Mouse (Mus musculus) embryonic fibroblast, embryonic 13.5 days (primary cell): ENCODE data around the gene Rora. TPM values are rescaled to one million over a fixed set of nuclear protein-coding genes. Genes with fewer than 3 reads are reported as not detected.

Experiments
- H3K27ac ChIP-seq: 2 replicates; pipeline ENCODE4 v1.5.1; 2012; ENCODE audit warnings: low read length, control low read depth, inconsistent platforms; ENCODE audit not compliant: insufficient read depth
- H3K4me1 ChIP-seq: 2 replicates; pipeline ENCODE4 v1.6.1; 2011; ENCODE audit warnings: low read length; ENCODE audit not compliant: control insufficient read depth, insufficient read depth
- H3K4me3 ChIP-seq: 2 replicates; pipeline ENCODE4 v1.5.1; 2011; ENCODE audit warnings: mild to moderate bottlenecking, control low read depth, low read length; ENCODE audit not compliant: insufficient read depth
- CTCF ChIP-seq: IDR thresholded peaks from 2 replicates; pipeline ENCODE4 v1.5.1; 2011; ENCODE audit warnings: mild to moderate bottlenecking, control low read depth, low read length, moderate library complexity, borderline replicate concordance; ENCODE audit not compliant: insufficient read depth
- POLR2A ChIP-seq: IDR thresholded peaks from 2 replicates; pipeline ENCODE4 v1.6.1; 2011; ENCODE audit warnings: low read depth, mild to moderate bottlenecking, control low read depth, low read length, moderate library complexity
- polyA plus RNA-seq: library from polyadenylated mRNA; stranded (reverse); fragments of >200 nt; gene quantifications from 2 replicates; pipeline ENCODE4 v1.2.4, GENCODE M21; 2011; ENCODE audit warnings: low read depth; ENCODE audit not compliant: missing spikeins, insufficient read length

Rora gene
- polyA plus RNA-seq, 1 experiment: 11.2 TPM

DNA sequence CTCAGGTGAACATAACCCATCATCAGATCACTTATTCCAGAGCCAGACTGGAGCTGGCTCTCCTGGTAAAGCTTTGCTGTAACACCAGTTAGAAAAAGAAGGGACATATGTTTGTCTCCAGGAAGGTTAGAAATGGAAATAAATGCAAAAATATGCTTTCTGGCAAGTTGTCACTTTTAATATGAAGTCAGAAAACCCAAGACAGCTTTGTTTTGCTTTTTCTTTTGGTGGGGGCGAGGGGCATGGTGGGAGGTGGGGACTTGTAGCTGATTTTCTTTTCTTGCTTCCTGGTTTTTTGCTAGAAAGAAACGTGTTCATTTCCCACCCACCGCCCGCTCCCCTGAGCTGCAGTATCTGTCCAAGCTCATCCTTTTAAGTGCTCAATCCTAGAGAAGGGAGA lies 212.7 kb downstream of the Rora start:
- H3K4me1 ChIP-seq: no peaks in the 10 kb centered on the region

DNA sequence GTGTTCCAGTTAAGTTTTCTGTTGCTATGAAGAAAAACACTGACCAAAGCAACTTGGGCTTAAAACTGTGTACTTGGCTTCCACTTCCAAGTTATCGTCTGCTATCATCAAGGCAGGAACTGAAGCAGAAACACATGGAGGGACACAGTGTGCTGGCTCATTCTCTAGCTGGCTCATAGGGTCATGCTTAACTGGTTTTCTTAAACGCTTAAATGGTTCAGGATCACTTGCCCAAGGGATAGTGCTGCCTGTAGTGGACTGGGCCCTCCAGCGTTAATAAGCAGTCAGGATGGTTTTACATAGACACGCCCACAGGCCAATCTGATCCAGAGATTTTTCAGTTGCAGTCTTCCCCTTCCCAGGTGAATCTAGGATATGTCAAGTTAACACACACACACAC lies 220.3 kb downstream of the Rora start:
- Histone ChIP-seq H3K4me3 (no peak overlapping the region), H3K27ac (no peak overlapping the region), H3K4me1 (no peaks in the 10 kb centered on the region)
- TF ChIP-seq POLR2A (no peak), CTCF (no peak)

More for the DNA sequence above, 212.7 kb downstream of the Rora start:
- Histone ChIP-seq H3K4me3 (no peak overlapping the region), H3K27ac (no peak overlapping the region)
- TF ChIP-seq POLR2A (no peak), CTCF (no peak)

DNA sequence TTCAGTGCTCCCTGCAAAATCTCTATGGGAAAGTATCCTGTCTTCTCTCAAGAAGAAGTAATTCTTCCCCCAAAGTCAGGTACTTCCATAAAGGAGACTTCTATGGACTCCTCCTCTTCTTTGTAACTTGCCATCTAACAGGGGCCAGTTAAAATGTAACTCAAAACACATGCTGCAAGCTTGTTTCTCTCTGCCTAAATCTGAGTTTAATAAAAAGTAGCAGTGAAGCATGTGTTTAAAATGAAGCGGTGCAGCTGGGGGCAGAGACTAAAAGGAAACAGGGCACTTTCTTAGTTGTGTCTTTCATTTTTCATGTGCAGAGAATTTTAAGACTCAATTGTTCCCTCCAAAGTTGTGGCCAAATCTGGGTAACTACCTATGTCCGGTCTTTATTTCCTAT lies 221.0 kb downstream of the Rora start:
- no peaks in the 10 kb centered on the region for H3K4me1 ChIP-seq
- H3K27ac ChIP-seq: no peak overlapping the region
- TF ChIP-seq CTCF (no peak), POLR2A (no peak)
- no peak overlapping the region for H3K4me3 ChIP-seq

DNA sequence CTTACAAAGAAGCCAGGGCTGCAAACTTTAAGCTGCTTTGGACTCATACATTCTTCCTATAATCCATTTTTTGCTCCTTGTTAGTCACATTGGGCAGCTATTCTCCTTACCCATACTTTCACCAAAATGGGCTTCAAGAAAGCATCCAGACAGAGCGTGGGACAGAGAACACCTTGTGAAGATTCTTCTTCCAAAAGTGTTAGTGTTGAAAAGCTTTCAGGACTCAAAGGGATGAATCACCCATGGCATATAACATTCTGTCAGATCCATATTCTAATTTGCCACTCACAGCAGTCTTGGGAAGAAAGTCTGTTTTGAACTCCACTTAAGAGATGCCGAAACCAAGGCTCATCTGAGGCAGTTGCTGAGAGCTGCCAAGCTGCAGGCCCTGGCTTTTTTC lies 222.2 kb downstream of the Rora start:
- H3K4me3 ChIP-seq: no peak overlapping the region
- H3K4me1 ChIP-seq: no peaks in the 10 kb centered on the region
- no peak for TF ChIP-seq POLR2A
- H3K27ac ChIP-seq: no peak overlapping the region

DNA sequence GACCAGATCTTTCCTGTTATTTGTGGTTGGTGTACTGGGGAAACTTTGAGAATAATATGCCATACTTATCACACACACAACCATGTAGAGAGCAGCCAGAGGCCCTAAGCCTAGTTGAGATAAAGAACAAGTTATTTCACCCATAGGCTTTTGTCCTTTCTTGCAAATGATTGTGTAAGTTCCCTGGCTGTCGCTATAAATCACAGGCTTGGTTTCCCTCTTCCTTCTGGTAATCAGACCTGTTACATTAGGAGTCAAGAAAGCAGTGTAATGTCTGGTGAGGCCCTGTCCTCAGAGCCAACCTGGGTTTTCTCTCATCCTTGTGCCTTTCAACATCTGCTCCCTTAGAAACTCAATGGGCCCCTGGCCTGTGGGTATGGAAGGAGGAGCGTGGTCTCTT lies 222.7 kb downstream of the Rora start:
- Histone ChIP-seq H3K27ac (no peak overlapping the region), H3K4me1 (no peaks in the 10 kb centered on the region), H3K4me3 (no peak overlapping the region)
- no peak for TF ChIP-seq CTCF
- no peak for TF ChIP-seq POLR2A

DNA sequence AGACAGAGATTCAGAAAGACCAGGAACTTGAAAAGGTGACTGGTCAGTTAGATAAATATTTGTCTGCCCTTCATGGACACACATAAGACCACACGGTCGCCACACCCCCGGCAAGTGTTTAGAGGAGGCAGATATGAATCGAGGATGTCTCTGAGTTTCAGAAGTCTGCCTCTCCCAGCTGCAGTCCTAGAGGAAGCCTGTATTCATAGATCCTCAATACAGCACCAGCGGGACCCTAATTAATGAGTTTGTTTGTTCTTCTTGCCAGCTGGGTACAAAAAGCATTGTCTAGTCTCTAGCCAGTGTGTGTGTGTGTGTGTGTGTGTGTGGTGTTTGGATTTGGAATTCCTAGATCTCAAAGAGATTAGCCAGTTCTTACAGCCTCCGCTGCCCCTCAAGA lies 228.3 kb downstream of the Rora start:
- Histone ChIP-seq H3K4me3 (no peak overlapping the region), H3K4me1 (no peaks in the 10 kb centered on the region), H3K27ac (no peak overlapping the region)
- no peak for TF ChIP-seq POLR2A
- TF ChIP-seq CTCF: no peak

DNA sequence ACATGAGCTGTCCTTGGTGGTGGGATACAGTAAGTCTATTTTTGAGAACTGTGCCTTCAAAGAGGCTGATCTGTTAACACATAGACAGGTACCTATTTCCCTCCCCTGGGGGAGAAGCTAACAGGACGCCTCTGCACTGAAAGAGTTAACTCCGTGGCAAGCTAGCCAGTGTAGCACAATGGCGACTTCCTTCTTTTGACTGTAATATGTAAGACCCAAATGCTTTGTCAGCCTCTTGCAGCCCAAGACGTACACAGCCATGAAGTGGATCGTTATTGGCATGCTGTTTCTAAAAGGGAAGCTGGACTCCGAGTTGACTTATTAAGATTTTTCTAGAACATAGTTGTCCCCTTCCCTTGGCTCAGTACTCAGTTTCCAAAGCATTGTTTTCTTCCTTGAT lies 229.4 kb downstream of the Rora start:
- no peaks in the 10 kb centered on the region for H3K4me1 ChIP-seq
- TF ChIP-seq CTCF (no peak), POLR2A (no peak)
- H3K4me3 ChIP-seq: no peak overlapping the region
- H3K27ac ChIP-seq: no peak overlapping the region

DNA sequence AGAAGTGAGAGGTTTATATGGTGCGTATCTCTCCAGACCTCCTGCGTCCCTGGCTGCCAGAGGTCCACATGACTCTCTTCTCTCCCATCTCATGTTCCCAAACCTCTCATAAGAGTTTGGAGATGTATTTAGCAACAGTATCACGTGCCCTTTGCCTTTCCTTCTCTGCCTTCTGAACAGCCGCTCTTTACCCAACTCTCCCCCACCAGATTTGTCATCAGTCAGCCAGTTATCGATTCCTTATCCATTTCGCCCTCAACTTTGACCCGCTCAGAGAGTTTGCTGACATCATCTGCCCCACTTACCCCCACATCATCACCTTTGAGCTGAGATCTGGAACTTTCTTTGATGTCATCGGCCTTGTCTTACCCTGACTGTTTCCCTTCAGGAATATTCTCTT lies 230.1 kb downstream of the Rora start:
- no peaks in the 10 kb centered on the region for H3K4me1 ChIP-seq
- TF ChIP-seq POLR2A (no peak), CTCF (no peak)

DNA sequence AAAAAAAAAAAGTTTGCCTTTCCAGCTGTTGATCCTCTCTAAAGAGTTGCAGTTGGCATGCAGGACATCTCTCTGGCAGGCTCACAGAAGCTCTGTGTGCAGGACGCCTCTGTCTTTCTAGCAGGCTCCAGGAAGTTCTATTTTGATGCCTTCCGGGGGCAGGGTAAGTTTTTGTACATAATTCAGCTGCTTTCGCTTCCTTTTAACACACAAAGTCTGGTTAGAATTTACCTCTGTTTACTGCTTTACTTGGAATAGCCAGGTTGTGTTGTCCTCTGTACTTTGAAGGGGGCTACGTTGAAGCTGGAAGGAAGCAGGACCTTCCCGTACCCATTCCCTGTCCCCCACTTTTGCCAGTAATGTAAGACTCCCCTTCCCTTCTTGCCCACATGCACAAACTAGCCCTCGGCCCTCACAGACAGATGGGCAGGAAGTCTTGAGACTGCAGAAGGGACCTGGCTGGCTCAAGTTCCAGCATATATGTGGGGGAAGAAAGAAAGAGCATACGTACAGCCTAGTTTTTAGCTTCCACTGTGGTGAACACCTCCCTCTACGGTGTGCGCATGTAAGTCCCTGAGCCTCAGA lies 231.0 kb downstream of the Rora start:
- no peak for TF ChIP-seq CTCF
- H3K4me3 ChIP-seq: no peak overlapping the region
- no peak overlapping the region for H3K27ac ChIP-seq
- no peaks in the 10 kb centered on the region for H3K4me1 ChIP-seq

More for the DNA sequence above, 230.1 kb downstream of the Rora start:
- H3K27ac ChIP-seq: no peak overlapping the region
- H3K4me3 ChIP-seq: no peak overlapping the region

DNA sequence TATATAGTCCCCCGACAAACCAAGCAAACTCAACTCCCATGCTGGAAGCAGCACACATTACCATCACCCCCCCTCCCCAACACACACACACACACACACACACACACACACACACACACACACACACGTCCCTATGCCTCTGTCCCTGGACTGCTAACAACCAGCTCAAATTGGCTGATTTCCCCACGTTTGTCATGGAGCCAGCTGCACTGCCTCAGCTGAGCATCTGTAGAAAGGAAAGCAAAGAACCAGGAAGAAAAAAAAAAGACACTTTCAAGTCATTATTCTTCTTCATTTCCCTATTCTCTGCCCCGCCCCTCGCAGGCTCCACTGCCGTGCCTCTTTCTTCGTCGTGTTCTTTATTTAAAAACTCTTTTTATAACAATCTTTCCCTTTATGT lies 235.1 kb downstream of the Rora start:
- Histone ChIP-seq H3K4me3 (no peak overlapping the region), H3K27ac (no peak overlapping the region), H3K4me1 (no peaks in the 10 kb centered on the region)
- no peak for TF ChIP-seq POLR2A
- TF ChIP-seq CTCF: no peak

DNA sequence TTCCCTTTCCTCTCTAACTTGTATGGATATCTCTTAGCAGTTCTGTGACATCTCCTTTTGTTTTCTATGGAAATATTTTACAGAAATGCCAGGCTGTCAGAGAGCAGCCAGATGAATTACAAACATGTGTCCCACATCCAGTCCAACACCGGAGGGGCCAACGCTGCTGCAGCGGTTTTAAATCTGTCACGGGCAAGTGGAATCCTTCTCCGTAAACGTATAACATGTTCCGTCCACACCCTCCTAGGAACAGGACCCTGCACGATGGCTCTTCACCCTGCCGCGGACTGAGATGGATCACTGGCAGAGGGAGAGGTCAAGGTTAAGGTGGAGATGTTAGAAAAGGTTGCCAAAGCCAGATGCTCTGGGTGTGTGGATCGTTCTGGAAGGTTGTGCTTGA lies 237.8 kb downstream of the Rora start:
- H3K27ac ChIP-seq: no peak overlapping the region
- no peak overlapping the region for H3K4me3 ChIP-seq
- TF ChIP-seq POLR2A (no peak), CTCF (no peak)
- no peaks in the 10 kb centered on the region for H3K4me1 ChIP-seq
